Mouse (Mus musculus): Measurements from ENCODE around the gene Cenpv. TPM values are rescaled to one million over a fixed set of nuclear protein-coding genes. Genes with fewer than 3 reads are reported as not detected.

Gene Cenpv
- polyA plus RNA-seq, 1 experiment from 2014 or later: 47.9 TPM

DNA sequence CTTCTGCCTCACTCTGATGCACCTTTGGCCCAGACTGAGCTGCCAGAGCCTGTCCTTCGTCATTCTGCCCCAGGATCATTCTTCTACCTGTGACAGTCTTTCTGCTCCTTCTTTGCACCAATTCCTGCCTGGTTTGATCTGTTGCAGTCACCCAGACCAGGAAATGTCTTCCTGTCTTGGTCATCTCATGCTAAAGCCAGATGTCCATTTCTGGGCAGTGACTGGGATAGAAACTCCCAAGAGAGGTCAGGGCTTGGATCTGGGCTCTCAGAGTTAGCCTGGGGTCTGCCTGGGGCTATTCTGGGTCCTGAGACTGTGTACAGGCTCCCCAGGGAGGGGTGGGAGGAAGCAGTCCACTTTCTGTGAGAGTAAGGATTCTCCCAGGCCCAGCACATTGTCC lies 27.1 kb upstream of the Cenpv start:
- Histone ChIP-seq H3K27ac (no peak overlapping the region), H3K4me1 (replicated peaks) (0 out of 2 replicates have a peak, but pooled peaks cover 3% of the 10 kb centered on the region), H3K4me2 (no peak overlapping the region), H3K9ac (replicated peaks) (no peak overlapping the region), H3K9me3 (no peaks in the 10 kb centered on the region; the same call in 1 of the 2 replicates), H3K36me3 (no peaks in the 10 kb centered on the region), H3K27me3 (no peaks in the 10 kb centered on the region), H3K4me3 (replicated peaks) (no peak overlapping the region)
- no peak for ATAC-seq (ENCODE audit: insufficient number of reproducible peaks, insufficient read depth, low FRiP score, low TSS enrichment, low read depth)
- 52% methylated on average over 1 of the region's 1 CpGs for WGBS

DNA sequence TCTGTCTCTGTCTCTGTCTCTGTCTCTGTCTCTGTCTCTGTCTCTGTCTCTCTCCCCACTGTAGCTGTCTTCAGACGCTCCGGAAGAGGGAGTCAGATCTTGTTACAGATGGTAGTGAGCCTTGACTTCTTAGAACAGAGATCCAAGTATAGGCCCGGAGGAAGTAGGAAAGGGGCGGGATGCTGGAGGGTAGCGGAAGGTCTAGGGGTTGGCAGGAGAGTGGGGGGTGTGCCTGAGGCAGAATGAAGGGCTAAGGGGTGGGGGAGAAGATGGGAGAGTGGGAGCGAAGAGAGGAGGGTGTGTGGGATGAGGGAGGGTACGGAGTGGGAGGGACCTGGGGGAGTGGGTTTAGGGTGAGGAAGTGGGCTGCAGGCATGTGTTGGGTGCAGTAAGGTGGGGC lies 26.7 kb upstream of the Cenpv start:
- H3K36me3 ChIP-seq: no peaks in the 10 kb centered on the region
- no peak overlapping the region for H3K4me2 ChIP-seq
- WGBS: 69% methylated on average over 7 of the region's 7 CpGs
- H3K9ac ChIP-seq (replicated peaks): no peak overlapping the region
- no peak for ATAC-seq (ENCODE audit: insufficient number of reproducible peaks, insufficient read depth, low FRiP score, low TSS enrichment, low read depth)
- no peaks in the 10 kb centered on the region; the same call in 1 of the 2 replicates for H3K9me3 ChIP-seq
- no peak overlapping the region for H3K4me3 ChIP-seq (replicated peaks)
- no peak overlapping the region for H3K27ac ChIP-seq
- 0 out of 2 replicates have a peak, but pooled peaks cover 3% of the 10 kb centered on the region for H3K4me1 ChIP-seq (replicated peaks)
- no peaks in the 10 kb centered on the region for H3K27me3 ChIP-seq

DNA sequence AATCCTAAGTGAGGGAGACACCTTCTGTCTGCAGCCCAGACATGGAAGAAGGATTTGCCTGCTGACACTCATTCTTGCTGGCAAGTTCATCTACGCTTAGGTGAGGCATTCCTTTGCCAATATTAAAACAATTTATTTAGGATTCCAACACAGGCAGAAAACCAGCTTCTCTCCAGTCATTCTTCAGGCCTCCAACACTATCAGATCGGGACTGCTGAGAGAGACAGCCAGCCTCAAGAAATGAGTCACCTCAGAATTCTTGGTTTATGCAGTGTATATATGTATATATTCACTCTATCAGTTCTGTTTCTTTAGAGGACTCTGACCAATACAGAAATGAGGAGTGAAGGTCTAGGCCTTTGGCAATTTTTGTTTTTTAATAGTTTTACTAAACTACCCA lies 24.5 kb upstream of the Cenpv start:
- H3K9me3 ChIP-seq: no peaks in the 10 kb centered on the region
- H3K4me1 ChIP-seq (replicated peaks): 0 out of 2 replicates have a peak, but pooled peaks cover 3% of the 10 kb centered on the region
- H3K36me3 ChIP-seq: no peaks in the 10 kb centered on the region
- H3K9ac ChIP-seq (replicated peaks): no peak overlapping the region
- no peak for ATAC-seq (ENCODE audit: insufficient number of reproducible peaks, insufficient read depth, low FRiP score, low TSS enrichment, low read depth)
- H3K4me3 ChIP-seq (replicated peaks): no peak overlapping the region
- 91% methylated on average over 2 of the region's 2 CpGs for WGBS
- no peaks in the 10 kb centered on the region for H3K27me3 ChIP-seq
- no peak overlapping the region for H3K27ac ChIP-seq
- no peak overlapping the region for H3K4me2 ChIP-seq

DNA sequence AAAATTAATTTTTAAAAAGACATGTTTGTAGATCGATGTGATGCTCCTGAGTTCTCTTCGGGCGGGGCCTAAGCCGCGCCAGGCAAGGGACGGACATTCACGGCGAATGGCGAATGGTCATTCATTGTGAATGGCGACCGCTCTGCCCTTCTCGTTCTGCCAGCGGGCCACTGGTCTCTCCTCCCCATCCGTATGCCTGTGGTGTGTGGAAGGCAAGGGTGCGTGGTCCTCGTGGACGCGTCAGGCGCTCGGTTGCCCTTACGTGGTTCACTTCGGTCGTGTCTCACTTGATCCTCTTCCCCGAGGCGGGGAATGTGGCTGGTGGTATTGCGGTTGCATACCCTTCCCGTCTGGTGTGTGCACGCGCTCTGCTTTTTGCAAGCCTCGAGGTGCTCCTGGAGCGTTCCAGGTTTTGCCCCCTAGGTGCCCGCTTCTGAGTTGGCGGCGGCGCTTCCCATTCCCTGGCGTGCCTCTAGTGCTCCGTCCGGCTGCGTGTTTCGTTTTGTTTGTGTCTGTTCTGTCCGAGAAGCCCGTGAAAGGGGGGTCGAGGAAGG lies 21.5 kb upstream of the Cenpv start:
- peak overlapping the region; percentile 61 for H3K4me2 ChIP-seq
- H3K27me3 ChIP-seq: no peaks in the 10 kb centered on the region
- peak overlapping the region; percentile 31 for H3K4me3 ChIP-seq (replicated peaks)
- no peaks in the 10 kb centered on the region for H3K9me3 ChIP-seq
- H3K9ac ChIP-seq (replicated peaks): 0 out of 2 replicates have a peak overlapping the region, but pooled peaks have one; percentile 42
- WGBS: 33% methylated on average over 43 of the region's 43 CpGs
- peaks cover 7% of the 10 kb centered on the region; the same call in 1 of the 2 replicates for H3K36me3 ChIP-seq
- H3K4me1 ChIP-seq (replicated peaks): 0 out of 2 replicates have a peak, but pooled peaks cover 6% of the 10 kb centered on the region
- no peak overlapping the region for H3K27ac ChIP-seq
- ATAC-seq (ENCODE audit: insufficient number of reproducible peaks, insufficient read depth, low FRiP score, low TSS enrichment, low read depth): no peak

DNA sequence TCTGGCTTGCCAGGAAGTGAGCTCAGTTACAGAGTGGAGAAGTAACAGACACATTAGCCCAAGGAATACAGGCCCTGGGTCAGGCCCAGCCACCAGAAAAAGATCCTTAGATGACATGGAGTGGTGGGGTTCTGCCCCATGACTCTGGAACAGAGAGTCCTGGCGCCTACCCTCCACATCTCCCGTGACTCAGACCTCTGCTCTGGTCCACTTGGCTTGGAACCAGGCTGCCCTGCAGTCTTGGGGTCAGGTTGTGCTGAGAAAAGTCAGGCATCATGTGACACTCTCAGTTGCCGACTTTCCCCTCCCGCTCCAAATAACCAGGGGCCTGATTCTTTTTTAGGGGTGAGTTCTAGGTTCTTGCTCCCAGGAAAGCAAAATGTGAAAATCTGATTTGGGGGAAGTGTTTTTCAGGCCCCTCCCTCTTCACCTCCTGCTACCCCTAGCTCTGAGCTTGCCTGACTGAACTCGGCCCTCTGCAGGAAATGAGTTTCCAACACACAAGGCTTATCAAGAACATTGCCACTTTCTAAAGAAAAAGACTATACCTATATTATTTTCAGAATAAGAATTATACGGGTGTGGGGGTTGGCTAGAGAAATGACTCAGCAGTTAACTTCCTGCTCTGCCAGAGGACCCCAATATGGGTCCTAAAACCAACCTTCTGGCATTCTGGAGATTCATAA lies 20.0 kb upstream of the Cenpv start:
- Histone ChIP-seq H3K4me2 (no peak overlapping the region), H3K36me3 (peaks cover 21% of the 10 kb centered on the region), H3K27ac (no peak overlapping the region), H3K4me3 (replicated peaks) (no peak overlapping the region), H3K9me3 (no peaks in the 10 kb centered on the region), H3K27me3 (no peaks in the 10 kb centered on the region), H3K4me1 (replicated peaks) (peaks cover 19% of the 10 kb centered on the region), H3K9ac (replicated peaks) (no peak overlapping the region)
- ATAC-seq (ENCODE audit: insufficient number of reproducible peaks, insufficient read depth, low FRiP score, low TSS enrichment, low read depth): no peak
- 58% methylated on average over 6 of the region's 6 CpGs for WGBS

DNA sequence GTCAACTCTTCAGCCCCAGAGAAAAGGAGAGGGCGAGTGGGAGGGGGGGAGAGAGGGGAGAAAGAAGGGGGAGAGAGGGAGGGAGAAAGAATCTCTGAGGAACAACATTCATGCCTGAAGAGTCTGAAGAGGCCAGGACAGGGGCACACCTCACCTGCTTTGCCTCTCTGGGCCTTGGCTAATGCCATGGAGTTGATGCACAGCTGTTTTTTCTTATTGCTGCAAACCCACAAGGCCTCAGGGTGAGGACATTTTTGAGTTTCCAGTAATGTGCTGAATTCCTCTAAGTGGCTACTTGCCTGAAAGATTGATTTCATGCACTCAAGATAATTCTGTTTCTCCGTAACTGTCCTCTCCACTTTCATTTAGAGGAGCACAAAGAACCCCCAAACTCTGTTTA lies 19.1 kb upstream of the Cenpv start:
- H3K36me3 ChIP-seq: peaks cover 31% of the 10 kb centered on the region

DNA sequence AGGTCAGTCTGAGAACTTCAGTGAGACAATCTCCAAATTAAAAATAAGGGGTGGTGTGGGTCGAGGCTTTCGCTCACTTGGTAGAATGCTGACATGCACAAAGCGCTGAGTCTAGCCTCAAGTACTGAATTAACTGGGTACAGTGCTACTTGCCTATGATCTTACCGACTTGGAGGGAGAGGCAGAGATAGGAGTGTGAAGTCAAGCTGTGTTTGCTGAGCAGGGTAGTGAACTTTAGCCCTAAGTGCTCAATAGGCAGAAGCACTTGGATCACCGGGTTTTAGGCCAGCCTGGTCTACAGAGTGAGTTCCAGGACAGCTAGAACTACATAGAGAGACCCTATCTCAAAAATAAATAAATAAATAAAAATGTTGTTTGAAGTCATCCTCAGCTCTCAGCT lies 18.1 kb upstream of the Cenpv start:
- H3K4me3 ChIP-seq (replicated peaks): no peak overlapping the region
- no peaks in the 10 kb centered on the region for H3K9me3 ChIP-seq
- peaks cover 27% of the 10 kb centered on the region for H3K4me1 ChIP-seq (replicated peaks)
- no peak overlapping the region for H3K27ac ChIP-seq
- no peak overlapping the region for H3K9ac ChIP-seq (replicated peaks)
- H3K27me3 ChIP-seq: no peaks in the 10 kb centered on the region
- WGBS: 65% methylated on average over 5 of the region's 5 CpGs
- no peak overlapping the region for H3K4me2 ChIP-seq
- peaks cover 34% of the 10 kb centered on the region for H3K36me3 ChIP-seq
- no peak for ATAC-seq (ENCODE audit: insufficient number of reproducible peaks, insufficient read depth, low FRiP score, low TSS enrichment, low read depth)

More for the DNA sequence above, 19.1 kb upstream of the Cenpv start:
- H3K27me3 ChIP-seq: no peaks in the 10 kb centered on the region
- no peak overlapping the region for H3K9ac ChIP-seq (replicated peaks)
- no peak overlapping the region for H3K27ac ChIP-seq
- 75% methylated on average over 2 of the region's 2 CpGs for WGBS
- H3K4me3 ChIP-seq (replicated peaks): no peak overlapping the region
- no peak overlapping the region for H3K4me2 ChIP-seq
- ATAC-seq (ENCODE audit: insufficient number of reproducible peaks, insufficient read depth, low FRiP score, low TSS enrichment, low read depth): no peak
- H3K9me3 ChIP-seq: no peaks in the 10 kb centered on the region
- H3K4me1 ChIP-seq (replicated peaks): peaks cover 29% of the 10 kb centered on the region

DNA sequence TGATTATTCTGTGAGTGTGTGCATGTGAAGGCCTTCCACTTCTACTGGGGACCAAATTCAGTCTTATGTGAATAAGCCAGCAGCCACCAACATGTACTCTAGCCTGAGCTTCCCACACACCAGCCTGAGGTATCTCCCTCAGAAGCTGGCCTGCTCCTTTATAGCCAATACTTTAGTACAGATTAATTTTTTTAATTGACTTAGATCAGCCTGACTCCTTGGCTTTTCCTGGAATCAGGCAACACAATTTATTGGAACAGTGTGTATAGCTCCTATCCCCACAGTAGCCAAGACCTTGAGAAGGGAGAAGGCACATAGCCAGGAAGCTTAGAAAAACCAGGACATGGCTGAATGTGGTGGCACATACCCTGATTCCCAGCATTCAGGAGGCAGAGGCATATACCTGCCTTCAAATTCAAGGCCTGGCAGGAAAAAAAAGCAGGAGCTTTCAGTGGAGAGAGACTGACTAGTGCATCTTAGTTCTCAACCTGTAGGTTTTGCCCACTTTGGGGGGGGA lies 16.9 kb upstream of the Cenpv start:
- Histone ChIP-seq H3K27me3 (no peaks in the 10 kb centered on the region), H3K4me3 (replicated peaks) (no peak overlapping the region), H3K9ac (replicated peaks) (no peak overlapping the region), H3K9me3 (no peaks in the 10 kb centered on the region), H3K27ac (no peak overlapping the region), H3K4me2 (no peak overlapping the region), H3K4me1 (replicated peaks) (peaks cover 27% of the 10 kb centered on the region), H3K36me3 (peaks cover 34% of the 10 kb centered on the region)
- no peak for ATAC-seq (ENCODE audit: insufficient number of reproducible peaks, insufficient read depth, low FRiP score, low TSS enrichment, low read depth)

DNA sequence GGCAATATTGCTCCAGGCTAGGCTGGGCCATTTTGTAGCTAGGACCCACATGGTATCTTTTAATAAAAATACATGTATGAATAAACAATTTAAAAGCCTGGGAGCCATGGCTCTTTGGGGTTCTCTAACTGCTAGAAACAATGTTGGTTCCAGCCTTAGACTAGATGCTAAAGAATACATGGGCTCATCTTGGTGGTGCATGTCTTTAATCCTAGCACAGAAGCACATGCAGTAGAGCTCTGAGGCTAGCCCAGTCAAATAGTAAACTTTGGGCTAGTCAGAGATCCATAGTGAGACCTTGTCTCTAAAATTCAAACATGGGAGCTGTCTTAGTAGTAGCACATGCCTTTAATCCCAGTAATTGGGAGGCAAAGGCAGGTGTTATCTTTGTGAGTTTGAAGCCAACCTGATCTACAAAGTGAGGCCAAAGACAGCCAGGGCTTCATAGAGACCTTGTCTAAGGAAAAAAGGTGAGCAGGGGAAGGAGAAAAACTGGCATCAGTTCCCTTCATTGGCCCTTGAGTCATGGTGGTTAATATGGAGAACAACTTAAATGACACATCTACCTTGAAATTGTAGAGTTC lies 16.0 kb upstream of the Cenpv start:
- Histone ChIP-seq H3K4me2 (peak overlapping the region; percentile 96), H3K27me3 (no peaks in the 10 kb centered on the region)
- no peak for ATAC-seq (ENCODE audit: insufficient number of reproducible peaks, insufficient read depth, low FRiP score, low TSS enrichment, low read depth)

DNA sequence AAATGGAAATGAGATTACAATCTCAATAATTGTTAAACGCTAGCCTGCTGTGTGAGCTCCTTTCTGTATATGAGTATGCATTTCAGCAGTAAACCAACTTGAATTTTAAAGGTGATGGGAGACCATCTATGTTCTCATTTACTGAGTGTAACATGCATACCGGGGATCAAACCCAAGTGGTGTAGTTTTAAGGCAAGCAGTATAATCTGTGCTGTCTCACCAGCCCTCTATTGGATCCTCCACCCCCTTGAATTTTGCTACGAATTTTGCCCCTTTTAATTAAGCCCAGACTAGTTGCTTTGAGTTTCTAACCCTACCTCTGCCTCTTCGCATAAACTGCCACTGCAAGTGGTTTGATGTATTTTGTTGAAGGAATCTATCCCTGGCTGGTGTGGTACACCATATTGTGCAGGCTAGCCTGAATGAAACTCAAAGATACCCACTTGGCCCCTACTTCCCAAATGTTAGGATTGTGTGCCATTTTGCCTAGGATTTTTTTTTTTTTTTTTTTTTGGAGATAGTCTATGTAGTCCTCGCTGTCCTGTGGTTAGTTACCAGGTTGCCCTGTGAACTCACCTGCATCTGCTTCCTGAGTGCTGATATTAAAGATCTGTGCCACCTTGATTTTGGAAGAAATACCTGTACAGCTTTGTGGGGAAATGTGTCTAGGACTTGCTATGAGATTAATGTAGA lies 15.2 kb upstream of the Cenpv start:
- 77% methylated on average over 5 of the region's 5 CpGs for WGBS
- Histone ChIP-seq H3K27ac (no peak overlapping the region), H3K36me3 (peaks cover 34% of the 10 kb centered on the region), H3K4me2 (peak overlapping the region; percentile 96), H3K27me3 (no peaks in the 10 kb centered on the region), H3K9me3 (no peaks in the 10 kb centered on the region), H3K4me1 (replicated peaks) (peaks cover 27% of the 10 kb centered on the region), H3K4me3 (replicated peaks) (peak overlapping the region; percentile 52), H3K9ac (replicated peaks) (no peak overlapping the region)
- no peak for ATAC-seq (ENCODE audit: insufficient number of reproducible peaks, insufficient read depth, low FRiP score, low TSS enrichment, low read depth)

More for the DNA sequence above, 16.0 kb upstream of the Cenpv start:
- Histone ChIP-seq H3K4me3 (replicated peaks) (no peak overlapping the region), H3K27ac (no peak overlapping the region), H3K9me3 (no peaks in the 10 kb centered on the region), H3K9ac (replicated peaks) (no peak overlapping the region), H3K36me3 (peaks cover 34% of the 10 kb centered on the region), H3K4me1 (replicated peaks) (peaks cover 27% of the 10 kb centered on the region)

DNA sequence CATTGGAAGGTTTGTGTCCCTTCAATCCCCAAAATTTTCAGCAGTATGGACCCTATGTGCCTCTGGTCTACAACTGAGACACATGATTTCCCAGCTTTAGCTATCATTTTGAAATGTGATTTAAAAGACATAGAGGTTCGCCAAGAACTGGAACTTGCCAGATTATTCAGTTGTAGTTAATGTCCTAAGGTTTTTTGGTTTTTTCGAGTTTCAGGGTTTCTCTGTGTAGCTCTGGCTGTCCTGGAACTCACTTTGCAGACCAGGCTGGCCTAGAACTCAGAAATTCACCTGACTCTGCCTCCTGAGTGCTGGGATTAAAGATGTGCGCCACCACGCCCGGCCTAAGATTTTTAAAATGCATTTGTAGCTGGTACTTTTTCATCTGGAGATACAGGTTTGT lies 14.6 kb upstream of the Cenpv start:
- Histone ChIP-seq H3K27ac (no peak overlapping the region), H3K9me3 (no peaks in the 10 kb centered on the region), H3K9ac (replicated peaks) (peak overlapping the region; percentile 56), H3K4me3 (replicated peaks) (peak overlapping the region; percentile 52), H3K4me2 (peak overlapping the region; percentile 96), H3K4me1 (replicated peaks) (peaks cover 27% of the 10 kb centered on the region), H3K36me3 (peaks cover 34% of the 10 kb centered on the region), H3K27me3 (no peaks in the 10 kb centered on the region)
- no peak for ATAC-seq (ENCODE audit: insufficient number of reproducible peaks, insufficient read depth, low FRiP score, low TSS enrichment, low read depth)
- WGBS: 84% methylated on average over 5 of the region's 5 CpGs

Measured in limb, embryonic 12.5 days (tissue).